Mouse (Mus musculus) liver, adult 2 months (tissue): ENCODE data around the gene Peak1.

Source experiments
- CTCF ChIP-seq: fragments of 200-500 bp; IDR thresholded peaks from 2 replicates; pipeline ENCODE4 v1.5.1; 2011; ENCODE audit warnings: low read depth, low read length, control low read depth
- POLR2A ChIP-seq: fragments of 200-500 bp; IDR thresholded peaks from 2 replicates; pipeline ENCODE4 v1.6.1; 2011; ENCODE audit warnings: low read length, control low read depth; ENCODE audit not compliant: insufficient read depth; ENCODE audit errors: extremely low read depth

DNA sequence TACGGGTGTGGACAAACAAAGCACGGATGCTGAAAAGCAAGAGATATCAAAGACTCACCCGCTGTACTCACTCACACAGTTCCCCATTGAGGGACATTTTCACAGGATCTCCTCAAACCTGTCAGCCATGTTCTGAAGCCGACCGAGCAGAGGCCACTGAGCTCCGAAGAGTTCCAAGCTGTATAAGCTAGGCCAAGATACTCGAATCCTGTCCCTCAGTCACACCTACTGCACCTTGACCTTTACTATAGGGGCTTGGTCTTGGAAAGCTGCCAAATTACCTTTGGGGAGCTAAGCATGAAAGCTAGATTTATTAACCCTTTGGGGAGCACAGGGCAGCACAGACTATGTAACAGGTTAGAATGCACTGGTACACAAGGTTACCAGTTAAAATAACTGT is 174.0 kb downstream of the Peak1 start:
- TF ChIP-seq CTCF: no peak
- TF ChIP-seq POLR2A: no peak
